Mouse (Mus musculus): ENCODE data around the gene Cyb5r1.
"Not testable (repeated sequence)": the region's sequence is repeated elsewhere in the genome, so short reads cannot be mapped to it uniquely, and the experiment has no call there.

The Cyb5r1 gene

GRCm38 (mm10) chr1:134414501-134415167 lies 9.3 kb downstream of the Cyb5r1 start:
- DNase-seq, result no peak

- DNase-seq, result peak; percentile 98 to 99
Observed at GRCm38 (mm10) chr1:134415168-134415831, 9.9 kb downstream of the Cyb5r1 start, which contains the start of gene Adipor1. TSS of gene Adipor1 (plus strand) at chr1:134415378.

GRCm38 (mm10) chr1:134418414-134418975 lies 13.1 kb downstream of the Cyb5r1 start:
- no peak for DNase-seq

GRCm38 (mm10) chr1:134419176-134419575 lies 13.8 kb downstream of the Cyb5r1 start:
- DNase-seq, result no peak

- DNase-seq, result peak; percentile 15 to 50
Observed at GRCm38 (mm10) chr1:134419751-134420458, 14.5 kb downstream of the Cyb5r1 start.

GRCm38 (mm10) chr1:134423911-134424310 lies 18.6 kb downstream of the Cyb5r1 start:
- DNase-seq, result no peak

- no peak for DNase-seq
Observed at GRCm38 (mm10) chr1:134426289-134426688, 20.9 kb downstream of the Cyb5r1 start.

GRCm38 (mm10) chr1:134433002-134433401 lies 27.6 kb downstream of the Cyb5r1 start:
- DNase-seq, result peak in 1 of 2 experiments; percentile 18

- DNase-seq, result no peak
Observed at GRCm38 (mm10) chr1:134433473-134433872, 28.1 kb downstream of the Cyb5r1 start.

- peak in 1 of 2 experiments; percentile 31 for DNase-seq
Observed at GRCm38 (mm10) chr1:134435414-134435813, 30.1 kb downstream of the Cyb5r1 start.

- DNase-seq, result no peak
Observed at GRCm38 (mm10) chr1:134440437-134440836, 35.1 kb downstream of the Cyb5r1 start.

GRCm38 (mm10) chr1:134441737-134442136 lies 36.4 kb downstream of the Cyb5r1 start:
- not testable (repeated sequence) for DNase-seq

- no peak for DNase-seq
Observed at GRCm38 (mm10) chr1:134442394-134442793, 37.0 kb downstream of the Cyb5r1 start.

- not testable (repeated sequence) for DNase-seq
Observed at GRCm38 (mm10) chr1:134443288-134443687, 37.9 kb downstream of the Cyb5r1 start.

GRCm38 (mm10) chr1:134445418-134445817 lies 40.1 kb downstream of the Cyb5r1 start:
- no peak for DNase-seq

GRCm38 (mm10) chr1:134448537-134448936 lies 43.2 kb downstream of the Cyb5r1 start:
- not testable (repeated sequence) for DNase-seq

- no peak for DNase-seq
Observed at GRCm38 (mm10) chr1:134450201-134450600, 44.8 kb downstream of the Cyb5r1 start.

GRCm38 (mm10) chr1:134450986-134451385 lies 45.6 kb downstream of the Cyb5r1 start:
- peak; percentile 9 to 23 for DNase-seq

GRCm38 (mm10) chr1:134454904-134455824 lies 49.8 kb downstream of the Cyb5r1 start, which contains the start of gene Klhl12:
TSS of gene Klhl12 (plus strand) at chr1:134455531.
- DNase-seq, result peak; percentile 95

GRCm38 (mm10) chr1:134456060-134456459 lies 50.7 kb downstream of the Cyb5r1 start:
- no peak for DNase-seq

- no peak for DNase-seq
Observed at GRCm38 (mm10) chr1:134458139-134458727, 52.9 kb downstream of the Cyb5r1 start.
